Mouse (Mus musculus) intestine, embryonic 14.5 days (tissue): ENCODE measurements at regions not wholly inside any gene's neighbourhood (a gene's known extent, or its start where the extent isn't known, plus 50 kb on each side); places are given as distances from the start of the nearest gene placed in this dataset.
"Not testable (repeated sequence)": the region's sequence is repeated elsewhere in the genome, so short reads cannot be mapped to it uniquely, and the experiment has no call there.

Experiments used
- ATAC-seq: fragments of 200-750 bp; cut with Nextera tagmentation; replicated peaks from 2 replicates; pipeline ENCODE4 v1.8.0; 2017; ENCODE audit warnings: low read depth, moderate number of reproducible peaks, moderate TSS enrichment, moderate library complexity; ENCODE audit not compliant: low FRiP score, low TSS enrichment
- DNase-seq: peaks from one replicate; pipeline ENCODE4 v3.0.0-alpha.2; 2018; ENCODE audit warnings: low spot score
- H3K27ac ChIP-seq: fragments of 300-500 bp; sonication (generic); 2 replicates; pipeline ENCODE4 v1.5.1; 2014; ENCODE audit warnings: low read depth, mild to moderate bottlenecking, control low read depth
- H3K27me3 ChIP-seq: fragments of 300-500 bp; sonication (generic); replicated peaks from 2 replicates; pipeline ENCODE4 v1.6.1; 2014; ENCODE audit warnings: low read length, control low read depth; ENCODE audit not compliant: control insufficient read depth, insufficient read depth
- H3K36me3 ChIP-seq: fragments of 300-500 bp; sonication (generic); 2 replicates; pipeline ENCODE4 v1.6.1; 2014; ENCODE audit warnings: low read length, control low read depth; ENCODE audit not compliant: control insufficient read depth, insufficient read depth
- H3K4me1 ChIP-seq: fragments of 300-500 bp; sonication (generic); replicated peaks from 2 replicates; pipeline ENCODE4 v1.6.1; 2014; ENCODE audit warnings: low read length, control low read depth, mixed read lengths; ENCODE audit not compliant: control insufficient read depth, insufficient read depth
- H3K4me2 ChIP-seq: fragments of 300-500 bp; sonication (generic); 2 replicates; pipeline ENCODE4 v1.6.1; 2014; ENCODE audit warnings: low read length
- H3K4me3 ChIP-seq: fragments of 300-500 bp; sonication (generic); 2 replicates; pipeline ENCODE4 v1.5.1; 2014; ENCODE audit warnings: low read depth, low read length, control low read depth, mixed read lengths
- H3K9ac ChIP-seq: fragments of 300-500 bp; sonication (generic); 2 replicates; pipeline ENCODE4 v1.6.1; 2014; ENCODE audit warnings: mild to moderate bottlenecking, low read length
- H3K9me3 ChIP-seq: fragments of 300-500 bp; sonication (generic); 2 replicates; pipeline ENCODE4 v1.6.1; 2016; ENCODE audit warnings: low read length, control low read depth; ENCODE audit not compliant: control insufficient read depth
- WGBS: fragments of 180-500 bp; shearing (Covaris S2); extraction: QIAGEN DNeasy Blood & Tissue Kit; methylation state at CpG from one replicate; pipeline ENCODE4 v1.1.7; 2014; 5-methylcytosine and 5-hydroxymethylcytosine counted together

DNA sequence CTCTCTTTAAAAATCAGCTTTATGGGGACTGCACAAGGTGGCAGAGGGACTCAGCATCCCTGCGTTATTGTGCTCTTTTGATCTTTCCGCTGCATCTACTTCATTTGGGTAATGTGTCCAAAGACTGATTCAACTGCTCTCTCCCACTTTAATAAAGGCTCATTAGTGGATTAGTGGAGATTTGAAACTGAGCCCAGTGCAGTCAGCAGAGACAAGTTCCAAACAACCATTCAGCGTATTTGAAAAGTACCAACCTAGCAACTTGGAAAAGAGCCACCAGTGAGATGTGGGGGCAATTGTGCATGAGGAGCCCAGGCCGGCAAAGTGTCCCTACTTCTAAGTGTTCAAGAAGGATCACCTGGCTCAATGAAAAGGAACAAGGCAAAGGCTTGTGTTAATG, 183.4 kb downstream of the Basp1 start:
- 91% methylated on average over 4 of the region's 4 CpGs for WGBS
- H3K4me2 ChIP-seq, result no peak overlapping the region
- H3K4me3 ChIP-seq, result no peak overlapping the region
- no peaks in the 10 kb centered on the region for H3K36me3 ChIP-seq
- no peak for DNase-seq
- H3K27me3 ChIP-seq, result no peaks in the 10 kb centered on the region
- ATAC-seq, result no peak
- no peaks in the 10 kb centered on the region for H3K9me3 ChIP-seq
- no peak overlapping the region for H3K9ac ChIP-seq
- H3K4me1 ChIP-seq, result no peaks in the 10 kb centered on the region
- H3K27ac ChIP-seq, result no peak overlapping the region

- Histone ChIP-seq H3K27ac (no peak overlapping the region), H3K9ac (no peak overlapping the region), H3K27me3 (no peaks in the 10 kb centered on the region), H3K4me1 (no peaks in the 10 kb centered on the region), H3K9me3 (no peaks in the 10 kb centered on the region), H3K36me3 (no peaks in the 10 kb centered on the region), H3K4me2 (no peak overlapping the region), H3K4me3 (no peak overlapping the region)
- ATAC-seq (no peak), DNase-seq (no peak)
- WGBS, result 87% methylated on average over 11 of the region's 11 CpGs
Observed at GRCm38 (mm10) chr15:25229807-25230206, 183.8 kb downstream of the Basp1 start.

GRCm38 (mm10) chr15:25227496-25227895, 186.1 kb downstream of the Basp1 start:
- DNase-seq, result no peak
- Histone ChIP-seq H3K4me2 (no peak overlapping the region), H3K9me3 (no peaks in the 10 kb centered on the region), H3K9ac (no peak overlapping the region), H3K4me1 (no peaks in the 10 kb centered on the region), H3K4me3 (no peak overlapping the region), H3K27me3 (no peaks in the 10 kb centered on the region), H3K27ac (no peak overlapping the region), H3K36me3 (no peaks in the 10 kb centered on the region)
- no peak for ATAC-seq
- 48% methylated on average over 7 of the region's 7 CpGs for WGBS

DNA sequence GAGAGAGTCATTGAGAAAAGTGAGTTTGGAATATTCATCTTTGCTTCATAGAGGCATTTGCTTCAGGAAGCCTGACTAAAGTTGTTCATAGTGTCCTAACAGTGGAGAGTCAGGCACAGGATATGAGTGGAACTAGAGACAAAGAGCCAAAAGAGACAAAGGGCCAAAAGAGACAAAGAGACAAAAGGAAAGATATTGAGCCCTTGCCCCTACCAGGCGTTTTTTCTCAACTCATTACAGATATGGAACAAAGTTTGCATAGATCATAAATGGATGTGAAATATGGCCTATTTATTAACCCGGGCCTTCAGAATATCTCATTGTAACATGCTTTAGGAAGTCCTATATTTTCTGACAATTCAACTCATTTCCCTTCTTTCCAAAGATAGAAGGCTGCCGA, 187.6 kb downstream of the Basp1 start:
- no peak for ATAC-seq

GRCm38 (mm10) chr15:25225431-25225830, 188.1 kb downstream of the Basp1 start:
- Histone ChIP-seq H3K27ac (no peak overlapping the region), H3K9ac (no peak overlapping the region), H3K4me2 (no peak overlapping the region), H3K27me3 (no peaks in the 10 kb centered on the region), H3K4me3 (no peak overlapping the region), H3K4me1 (no peaks in the 10 kb centered on the region), H3K9me3 (no peaks in the 10 kb centered on the region), H3K36me3 (no peaks in the 10 kb centered on the region)
- WGBS, result 77% methylated on average over 3 of the region's 3 CpGs
- DNase-seq, result no peak
- ATAC-seq, result no peak

More for the DNA sequence above, 187.6 kb downstream of the Basp1 start:
- Histone ChIP-seq H3K27ac (no peak overlapping the region), H3K27me3 (no peaks in the 10 kb centered on the region), H3K9ac (no peak overlapping the region), H3K4me1 (no peaks in the 10 kb centered on the region), H3K36me3 (no peaks in the 10 kb centered on the region), H3K4me3 (no peak overlapping the region), H3K9me3 (no peaks in the 10 kb centered on the region), H3K4me2 (no peak overlapping the region)
- 35% methylated on average over 3 of the region's 3 CpGs for WGBS
- no peak for DNase-seq

GRCm38 (mm10) chr15:25221749-25222148, 191.8 kb downstream of the Basp1 start:
- Histone ChIP-seq H3K4me3 (no peak overlapping the region), H3K27ac (no peak overlapping the region), H3K4me1 (no peaks in the 10 kb centered on the region), H3K36me3 (no peaks in the 10 kb centered on the region), H3K27me3 (no peaks in the 10 kb centered on the region), H3K4me2 (no peak overlapping the region), H3K9me3 (no peaks in the 10 kb centered on the region), H3K9ac (no peak overlapping the region)
- ATAC-seq, result no peak
- 81% methylated on average over 4 of the region's 4 CpGs for WGBS
- DNase-seq, result no peak

DNA sequence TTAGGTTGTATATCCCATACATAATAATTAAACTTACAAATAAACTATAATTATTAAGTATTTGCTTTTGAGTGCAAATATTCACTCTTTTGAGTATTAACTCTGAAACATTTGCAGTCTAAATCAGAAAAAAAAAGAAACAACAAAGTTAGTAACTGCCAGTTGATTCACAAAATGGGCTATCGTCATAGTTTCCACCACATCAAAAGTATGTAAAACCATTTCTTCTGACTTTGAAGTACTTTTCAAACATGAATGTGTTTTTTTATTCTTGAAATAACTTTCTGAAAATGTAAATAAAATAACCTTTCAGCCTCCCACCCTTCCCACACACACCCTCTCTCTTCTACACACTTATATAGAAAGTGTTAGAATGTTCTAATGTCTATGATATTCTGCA, 197.2 kb downstream of the Basp1 start:
- DNase-seq (no peak), ATAC-seq (no peak)
- H3K9me3 ChIP-seq, result no peaks in the 10 kb centered on the region
- H3K9ac ChIP-seq, result no peak overlapping the region
- H3K27me3 ChIP-seq, result no peaks in the 10 kb centered on the region
- H3K4me3 ChIP-seq, result no peak overlapping the region
- no peaks in the 10 kb centered on the region for H3K36me3 ChIP-seq
- H3K4me1 ChIP-seq, result no peaks in the 10 kb centered on the region
- H3K4me2 ChIP-seq, result no peak overlapping the region
- H3K27ac ChIP-seq, result no peak overlapping the region
- 98% methylated on average over 1 of the region's 1 CpGs for WGBS

DNA sequence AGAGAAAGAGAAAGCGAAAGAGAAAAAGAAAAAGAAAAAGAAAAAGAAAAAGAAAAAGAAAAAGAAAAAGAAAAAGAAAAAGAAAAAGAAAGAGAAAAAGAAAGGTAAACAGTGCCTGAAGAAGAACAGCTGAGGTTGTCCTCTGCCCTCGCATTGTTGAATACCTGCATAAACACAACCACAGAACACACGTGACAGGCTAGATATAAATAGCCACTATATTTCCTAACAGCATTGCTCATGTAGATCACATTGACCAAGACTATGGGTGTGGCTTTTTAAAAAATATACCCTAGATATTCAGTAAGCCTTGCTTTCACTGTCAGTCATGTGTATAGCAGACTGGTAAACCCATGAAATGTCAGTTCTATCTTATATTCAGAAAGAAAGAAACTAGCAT, 211.5 kb downstream of the Basp1 start:
- no peak overlapping the region for H3K4me2 ChIP-seq
- no peaks in the 10 kb centered on the region for H3K9me3 ChIP-seq
- no peak overlapping the region for H3K4me3 ChIP-seq
- no peaks in the 10 kb centered on the region for H3K27me3 ChIP-seq
- ATAC-seq (no peak), DNase-seq (no peak)
- H3K4me1 ChIP-seq, result no peaks in the 10 kb centered on the region
- no peak overlapping the region for H3K9ac ChIP-seq
- no peak overlapping the region for H3K27ac ChIP-seq
- no peaks in the 10 kb centered on the region for H3K36me3 ChIP-seq
- WGBS, result 76% methylated on average over 3 of the region's 3 CpGs

- not testable (repeated sequence) for H3K9me3 ChIP-seq, H3K4me3 ChIP-seq, H3K4me1 ChIP-seq, ATAC-seq, H3K9ac ChIP-seq, H3K27ac ChIP-seq, H3K27me3 ChIP-seq, H3K36me3 ChIP-seq, H3K4me2 ChIP-seq, DNase-seq
- WGBS, result 94% methylated on average over 23 of the region's 23 CpGs
Observed at GRCm38 (mm10) chr15:25200249-25200648, 213.3 kb downstream of the Basp1 start.
